Mouse (Mus musculus): Measurements from ENCODE around the gene D8Ertd738e. TPM values are rescaled to one million over a fixed set of nuclear protein-coding genes. Genes with fewer than 3 reads are reported as not detected.

Gene D8Ertd738e
- polyA plus RNA-seq, 1 experiment from 2014 or later: 280 TPM

GRCm38 (mm10) chr8:84208381-84209380 is 40.8 kb downstream of the D8Ertd738e start:
- Histone ChIP-seq H3K27me3 (0 out of 2 replicates have a peak, but pooled peaks cover 3% of the 10 kb centered on the region), H3K36me3 (peaks cover 36% of the 10 kb centered on the region), H3K9ac (peak overlapping the region; percentile 57), H3K9me3 (no peaks in the 10 kb centered on the region), H3K27ac (peak overlapping the region; percentile 73), H3K4me3 (no peak overlapping the region), H3K4me1 (replicated peaks) (peaks cover 36% of the 10 kb centered on the region), H3K4me2 (0 out of 2 replicates have a peak overlapping the region, but pooled peaks have one; percentile 6)
- 45% methylated on average over 17 of the region's 17 CpGs for WGBS
- ATAC-seq (ENCODE audit: low FRiP score): no peak

DNA sequence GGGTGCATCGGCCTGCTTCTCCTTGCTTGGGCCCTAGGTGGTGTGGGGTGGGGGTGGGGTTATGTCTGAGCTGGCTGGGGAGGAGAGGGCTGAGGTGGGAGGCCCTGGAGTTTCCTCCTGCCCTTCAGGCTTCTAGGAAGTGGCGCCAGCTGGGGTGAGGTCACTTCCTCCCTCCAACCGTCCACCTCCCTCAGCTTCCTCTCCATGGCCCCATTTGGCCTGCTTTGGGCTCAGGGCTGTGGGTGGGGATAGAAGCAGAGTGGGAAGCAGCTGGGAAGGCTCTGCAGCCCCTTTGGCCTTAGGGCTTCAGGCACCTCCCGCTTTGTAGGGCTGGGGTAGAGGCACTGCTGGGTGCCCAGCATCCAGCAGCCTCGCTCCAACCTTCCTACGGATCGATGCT is 41.7 kb downstream of the D8Ertd738e start:
- peak overlapping the region; percentile 73 for H3K27ac ChIP-seq
- no peaks in the 10 kb centered on the region for H3K9me3 ChIP-seq
- H3K4me1 ChIP-seq (replicated peaks): peaks cover 45% of the 10 kb centered on the region
- peak overlapping the region; percentile 57 for H3K9ac ChIP-seq
- peaks cover 27% of the 10 kb centered on the region for H3K36me3 ChIP-seq
- H3K27me3 ChIP-seq: peaks cover 7% of the 10 kb centered on the region; the same call in 1 of the 2 replicates
- no peak overlapping the region for H3K4me2 ChIP-seq
- no peak overlapping the region for H3K4me3 ChIP-seq
- WGBS: 69% methylated on average over 7 of the region's 7 CpGs
- no peak for ATAC-seq (ENCODE audit: low FRiP score)

- ATAC-seq (ENCODE audit: low FRiP score): no peak
- Histone ChIP-seq H3K4me2 (no peak overlapping the region), H3K9me3 (no peaks in the 10 kb centered on the region), H3K4me1 (replicated peaks) (peaks cover 51% of the 10 kb centered on the region), H3K4me3 (no peak overlapping the region), H3K27ac (no peak overlapping the region), H3K9ac (no peak overlapping the region), H3K27me3 (peaks cover 19% of the 10 kb centered on the region), H3K36me3 (peaks cover 16% of the 10 kb centered on the region)
- 90% methylated on average over 3 of the region's 3 CpGs for WGBS
These were observed 42.9 kb downstream of the D8Ertd738e start for GRCm38 (mm10) chr8:84206666-84207065.

- Histone ChIP-seq H3K36me3 (peaks cover 5% of the 10 kb centered on the region; the same call in 1 of the 2 replicates), H3K4me2 (no peak overlapping the region), H3K4me1 (replicated peaks) (peaks cover 63% of the 10 kb centered on the region), H3K9me3 (no peaks in the 10 kb centered on the region), H3K27ac (no peak overlapping the region), H3K27me3 (peaks cover 35% of the 10 kb centered on the region), H3K9ac (no peak overlapping the region), H3K4me3 (no peak overlapping the region)
- no peak for ATAC-seq (ENCODE audit: low FRiP score)
- whole genome bisulfite sequencing: 87% methylated on average over 5 of the region's 5 CpGs
These were observed 44.4 kb downstream of the D8Ertd738e start for GRCm38 (mm10) chr8:84205073-84205472.

- Histone ChIP-seq H3K4me1 (replicated peaks) (peaks cover 62% of the 10 kb centered on the region), H3K4me3 (peak overlapping the region; percentile 37), H3K36me3 (no peaks in the 10 kb centered on the region), H3K4me2 (peak overlapping the region; percentile 67), H3K9ac (peak overlapping the region; percentile 68), H3K9me3 (no peaks in the 10 kb centered on the region), H3K27ac (peak overlapping the region; percentile 81), H3K27me3 (peaks cover 44% of the 10 kb centered on the region)
- peak; percentile 11; the same call in 1 of the 2 replicates for ATAC-seq (ENCODE audit: low FRiP score)
- WGBS: 63% methylated on average over 13 of the region's 13 CpGs
These were observed 45.3 kb downstream of the D8Ertd738e start for GRCm38 (mm10) chr8:84203975-84204772.

DNA sequence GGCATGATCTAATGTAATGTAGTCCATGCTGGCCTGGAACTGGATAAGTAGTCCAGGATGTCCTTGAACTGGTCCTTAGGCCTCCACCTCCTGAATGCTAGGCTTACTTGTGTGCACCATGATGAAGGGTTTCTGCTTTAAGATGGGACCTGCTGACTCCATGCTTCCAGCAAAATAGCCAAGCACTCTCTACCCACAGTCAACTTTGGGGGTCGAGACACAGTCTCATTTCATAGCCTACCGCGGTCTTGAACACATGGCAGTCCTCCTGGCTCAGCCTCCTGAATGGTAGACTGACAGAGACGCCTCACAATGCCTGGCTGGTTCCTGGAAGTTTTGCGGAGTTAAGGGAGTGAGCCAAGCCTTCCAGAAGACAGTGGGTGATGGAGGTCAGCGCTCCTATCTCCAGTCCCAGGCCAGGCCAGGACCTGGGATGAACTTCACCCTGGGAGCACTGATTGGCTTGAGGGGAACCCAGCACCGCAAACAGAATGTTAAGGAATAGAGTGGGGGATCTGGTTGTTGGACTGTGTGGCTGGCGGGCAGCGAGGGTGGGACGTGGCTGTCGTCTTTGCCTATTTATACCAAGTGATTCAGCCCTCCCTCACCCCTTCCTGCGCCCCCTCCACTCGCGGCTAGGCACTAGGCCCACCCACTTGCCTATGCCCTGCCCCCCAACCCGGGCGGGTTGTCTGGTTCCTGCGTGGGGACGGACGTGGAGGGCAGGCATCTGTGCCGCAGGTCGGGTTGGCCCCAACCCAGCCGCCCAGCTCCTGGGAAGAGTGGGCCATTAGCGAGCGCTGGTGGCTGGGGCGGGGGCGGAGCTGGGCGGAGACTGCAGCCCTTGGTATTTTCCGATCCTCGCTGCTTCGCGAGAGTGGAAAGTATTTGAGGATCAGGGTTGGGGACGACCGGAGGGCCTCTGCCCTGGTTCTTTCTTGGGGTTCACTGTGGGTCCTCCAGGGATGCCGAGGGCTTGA is 46.3 kb downstream of the D8Ertd738e start:
- peaks cover 44% of the 10 kb centered on the region for H3K27me3 ChIP-seq
- H3K9ac ChIP-seq: peak overlapping the region; percentile 68
- peak overlapping the region; percentile 67 for H3K4me2 ChIP-seq
- no peaks in the 10 kb centered on the region for H3K9me3 ChIP-seq
- peaks cover 62% of the 10 kb centered on the region for H3K4me1 ChIP-seq (replicated peaks)
- no peaks in the 10 kb centered on the region for H3K36me3 ChIP-seq
- 11% methylated on average over 34 of the region's 34 CpGs for WGBS
- ATAC-seq (ENCODE audit: low FRiP score): peak; percentile 37
- H3K27ac ChIP-seq: peak overlapping the region; percentile 81
- peak overlapping the region; percentile 37 for H3K4me3 ChIP-seq

DNA sequence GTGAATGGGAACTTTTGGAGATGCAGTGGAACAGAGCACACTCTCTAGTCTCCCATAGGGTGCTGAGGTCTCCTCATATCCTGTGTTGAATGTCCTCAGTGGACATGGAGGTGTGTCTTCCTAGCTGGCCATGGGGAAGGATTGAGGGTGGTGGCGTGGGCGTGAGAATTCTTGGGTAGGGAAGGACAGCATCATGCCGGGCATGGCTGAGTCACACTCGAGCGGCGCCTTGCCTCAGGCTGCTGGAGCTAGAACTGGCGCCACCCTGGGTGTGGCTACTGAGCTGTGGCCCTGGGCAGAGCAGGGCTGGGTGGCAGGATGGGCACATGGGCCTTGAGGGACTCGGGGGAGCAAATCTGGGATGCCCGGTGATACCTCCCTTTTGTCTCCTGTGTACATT is 47.1 kb downstream of the D8Ertd738e start:
- Histone ChIP-seq H3K36me3 (no peaks in the 10 kb centered on the region), H3K4me3 (0 out of 2 replicates have a peak overlapping the region, but pooled peaks have one; percentile 44), H3K27me3 (peaks cover 44% of the 10 kb centered on the region), H3K4me2 (peak overlapping the region; percentile 67), H3K9ac (peak overlapping the region; percentile 43; the same call in 1 of the 2 replicates), H3K9me3 (no peaks in the 10 kb centered on the region), H3K27ac (peak overlapping the region; percentile 81; the same call in 1 of the 2 replicates), H3K4me1 (replicated peaks) (peaks cover 62% of the 10 kb centered on the region)
- no peak for ATAC-seq (ENCODE audit: low FRiP score)
- WGBS: 90% methylated on average over 9 of the region's 9 CpGs

- 69% methylated on average over 15 of the region's 15 CpGs for WGBS
- peaks cover 44% of the 10 kb centered on the region for H3K27me3 ChIP-seq
These were observed 47.8 kb downstream of the D8Ertd738e start for GRCm38 (mm10) chr8:84201545-84202245.

GRCm38 (mm10) chr8:84200652-84201544 is 48.6 kb downstream of the D8Ertd738e start:
- Histone ChIP-seq H3K27ac (peak overlapping the region; percentile 72), H3K27me3 (peaks cover 44% of the 10 kb centered on the region), H3K9ac (peak overlapping the region; percentile 71), H3K9me3 (no peaks in the 10 kb centered on the region), H3K36me3 (no peaks in the 10 kb centered on the region), H3K4me3 (peak overlapping the region; percentile 44), H3K4me1 (replicated peaks) (peaks cover 66% of the 10 kb centered on the region), H3K4me2 (peak overlapping the region; percentile 67)
- WGBS: 9% methylated on average over 48 of the region's 70 CpGs
- ATAC-seq (ENCODE audit: low FRiP score): 0 out of 2 replicates have a peak, but pooled peaks have one; percentile 4

More at GRCm38 (mm10) chr8:84201545-84202245, 47.8 kb downstream of the D8Ertd738e start:
- Histone ChIP-seq H3K36me3 (no peaks in the 10 kb centered on the region), H3K4me3 (peak overlapping the region; percentile 44), H3K9me3 (no peaks in the 10 kb centered on the region), H3K27ac (peak overlapping the region; percentile 72), H3K9ac (peak overlapping the region; percentile 71), H3K4me1 (replicated peaks) (peaks cover 66% of the 10 kb centered on the region), H3K4me2 (peak overlapping the region; percentile 67)
- ATAC-seq (ENCODE audit: low FRiP score): no peak

- Histone ChIP-seq H3K9ac (peak overlapping the region; percentile 71; the same call in 1 of the 2 replicates), H3K36me3 (no peaks in the 10 kb centered on the region), H3K9me3 (no peaks in the 10 kb centered on the region), H3K4me3 (peak overlapping the region; percentile 44; the same call in 1 of the 2 replicates), H3K4me2 (peak overlapping the region; percentile 67), H3K27me3 (peaks cover 44% of the 10 kb centered on the region), H3K4me1 (replicated peaks) (peaks cover 66% of the 10 kb centered on the region), H3K27ac (peak overlapping the region; percentile 72)
- WGBS: 29% methylated on average over 8 of the region's 8 CpGs
- ATAC-seq (ENCODE audit: low FRiP score): no peak
These were observed 49.4 kb downstream of the D8Ertd738e start for GRCm38 (mm10) chr8:84200126-84200555.

Measured in hindbrain, embryonic 13.5 days (tissue).